Mouse (Mus musculus) ZHBTc4 (cell line): ENCODE measurements around the gene Fam192a.

Source experiments
- DNase-seq: peaks from one replicate; pipeline ENCODE4 v3.0.0-alpha.2; 2011; ENCODE audit warnings: low read depth, low spot score

The Fam192a gene

GRCm38 (mm10) chr8:94574159-94574907 lies 27.5 kb downstream of the Fam192a start:
- no peak for DNase-seq

GRCm38 (mm10) chr8:94571896-94572295 lies 29.9 kb downstream of the Fam192a start:
- DNase-seq = no peak

GRCm38 (mm10) chr8:94569419-94569818 lies 32.4 kb downstream of the Fam192a start:
- DNase-seq = no peak

GRCm38 (mm10) chr8:94568098-94568497 lies 33.7 kb downstream of the Fam192a start:
- DNase-seq = no peak

- no peak for DNase-seq
These were observed 34.5 kb downstream of the Fam192a start for GRCm38 (mm10) chr8:94567159-94567849.

GRCm38 (mm10) chr8:94566446-94567158 lies 35.2 kb downstream of the Fam192a start:
- no peak for DNase-seq

GRCm38 (mm10) chr8:94566033-94566432 lies 35.8 kb downstream of the Fam192a start:
- no peak for DNase-seq

- no peak for DNase-seq
These were observed 37.4 kb downstream of the Fam192a start for GRCm38 (mm10) chr8:94564421-94564820.

GRCm38 (mm10) chr8:94561256-94561655 lies 40.5 kb downstream of the Fam192a start:
- no peak for DNase-seq

- DNase-seq = no peak
These were observed 44.5 kb downstream of the Fam192a start for GRCm38 (mm10) chr8:94557281-94557680.

GRCm38 (mm10) chr8:94552696-94553095 lies 49.1 kb downstream of the Fam192a start:
- DNase-seq = no peak

- peak; percentile 59 for DNase-seq
These were observed 50.0 kb downstream of the Fam192a start for GRCm38 (mm10) chr8:94551471-94552422.

GRCm38 (mm10) chr8:94549998-94550397 lies 51.8 kb downstream of the Fam192a start:
- no peak for DNase-seq

- DNase-seq = no peak
These were observed 52.3 kb downstream of the Fam192a start for GRCm38 (mm10) chr8:94549482-94549881.

- no peak for DNase-seq
These were observed 52.8 kb downstream of the Fam192a start for GRCm38 (mm10) chr8:94549041-94549440.

GRCm38 (mm10) chr8:94543981-94544380 lies 57.8 kb downstream of the Fam192a start:
- DNase-seq = no peak

- no peak for DNase-seq
These were observed 60.7 kb downstream of the Fam192a start for GRCm38 (mm10) chr8:94540889-94541795.

GRCm38 (mm10) chr8:94540025-94540424 lies 61.8 kb downstream of the Fam192a start:
- DNase-seq = no peak

GRCm38 (mm10) chr8:94537456-94537855 lies 64.3 kb downstream of the Fam192a start:
- no peak for DNase-seq

- DNase-seq = no peak
These were observed 66.2 kb downstream of the Fam192a start for GRCm38 (mm10) chr8:94535631-94536030.
